Mouse (Mus musculus): ENCODE data around the gene Arid4b. TPM values are rescaled to one million over a fixed set of nuclear protein-coding genes. Genes with fewer than 3 reads are reported as not detected.

The Arid4b gene
- polyA plus RNA-seq, 2 experiments: 5.2 to 11.7 TPM

GRCm38 (mm10) chr13:14245946-14246345 is 182.9 kb downstream of the Arid4b start:
- Histone ChIP-seq H3K9ac (replicated peaks) (no peak overlapping the region), H3K27me3 (ENCODE audit: control insufficient read depth, insufficient read depth, low read length) (no peaks in the 10 kb centered on the region), H3K27ac (no peak overlapping the region), H3K4me3 (ENCODE audit: insufficient read depth in 1 of 2, low read depth in 2 of 2, low read length in 2 of 2) (no peak overlapping the region), H3K4me2 (ENCODE audit: low read depth) (no peak overlapping the region), H3K36me3 (replicated peaks; ENCODE audit: control insufficient read depth, insufficient read depth, low read depth) (no peaks in the 10 kb centered on the region), H3K4me1 (replicated peaks; ENCODE audit: control insufficient read depth in 2 of 2, insufficient read depth in 2 of 2, low read length in 1 of 2) (no peaks in the 10 kb centered on the region), H3K9me3 (ENCODE audit: control insufficient read depth, low read length) (no peaks in the 10 kb centered on the region)
- 46% methylated on average over 2 of the region's 2 CpGs for WGBS (ENCODE audit: insufficient replicate concordance)
- ATAC-seq (ENCODE audit: insufficient read depth): no peak
- no peak for DNase-seq (ENCODE audit: low read depth in 3 of 3, low spot score in 3 of 3)
- TF ChIP-seq EP300 (IDR thresholded peaks at IDR 0.05; ENCODE audit: low read depth): no peak
- peak; percentile 30 for TF ChIP-seq CTCF (IDR thresholded peaks at IDR 0.05; ENCODE audit: low read depth)

Other genes with a start within 250 kb of the Arid4b start
- 15.4 and 20.5 TPM in 2 replicates for gene B3galnt2, start 108.8 kb upstream of the Arid4b start, polyA plus RNA-seq (2012; rRNA removed)
- 20.0 and 25.0 TPM in 2 replicates for gene B3galnt2, start 108.8 kb upstream of the Arid4b start, polyA plus RNA-seq (2014; fragmentation: Nextera tagmentation; extraction: Ambion mirVana)
- gene Tbce, start 23.6 kb upstream of the Arid4b start, polyA plus RNA-seq (2012; rRNA removed): 24.0 and 34.6 TPM in 2 replicates
- 27.5 and 28.3 TPM in 2 replicates for gene Tbce, start 23.6 kb upstream of the Arid4b start, polyA plus RNA-seq (2014; fragmentation: Nextera tagmentation; extraction: Ambion mirVana)
- 4.4 and 5.9 TPM in 2 replicates for gene Ggps1, start 256 bp downstream of the Arid4b start, polyA plus RNA-seq (2012; rRNA removed)
- gene Ggps1, start 256 bp downstream of the Arid4b start, polyA plus RNA-seq (2014; fragmentation: Nextera tagmentation; extraction: Ambion mirVana): 10.9 and 12.3 TPM in 2 replicates